Mouse (Mus musculus): ENCODE data around the gene Prss53.
"Not testable (repeated sequence)": the region's sequence is repeated elsewhere in the genome, so short reads cannot be mapped to it uniquely, and the experiment has no call there.

Prss53 gene

DNA sequence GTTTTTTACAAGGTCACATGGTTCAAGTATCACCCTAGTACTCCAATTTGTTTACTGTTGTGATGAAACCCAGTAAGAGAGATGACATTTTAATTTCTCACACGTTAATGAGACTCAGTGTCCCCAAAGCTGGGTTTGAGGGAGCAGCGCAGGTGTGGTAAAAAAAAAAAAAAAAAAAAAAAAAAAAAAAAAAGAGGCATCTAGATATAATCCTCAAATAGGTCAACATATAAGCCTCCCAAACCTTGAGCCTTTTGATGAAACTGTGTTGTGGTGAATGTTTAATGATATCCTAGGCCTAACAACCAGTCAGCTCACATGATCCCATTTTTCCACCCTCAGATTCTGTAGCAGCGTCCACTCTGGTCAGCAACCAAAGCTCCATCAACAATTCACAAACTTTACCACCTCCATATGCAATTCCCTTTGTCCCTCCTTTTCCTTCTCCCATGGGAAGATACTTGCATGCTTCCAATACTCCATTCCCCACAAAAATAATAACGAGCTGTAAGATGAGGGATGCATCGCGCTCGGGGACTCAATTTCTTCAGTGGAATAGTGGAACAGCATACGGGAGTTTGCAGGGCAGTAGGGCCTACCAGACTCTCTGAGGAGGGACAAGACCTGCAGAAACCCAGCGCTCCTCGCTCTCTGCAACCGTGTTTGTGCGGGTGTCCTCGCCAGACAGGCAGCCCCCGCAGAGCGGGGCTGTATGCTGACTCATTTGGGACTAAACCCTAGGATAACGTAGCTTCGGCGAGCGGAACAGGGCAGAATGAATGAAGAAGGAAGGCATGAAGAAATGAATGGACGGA, 15.8 kb downstream of the Prss53 start:
- DNase-seq: no peak

DNA sequence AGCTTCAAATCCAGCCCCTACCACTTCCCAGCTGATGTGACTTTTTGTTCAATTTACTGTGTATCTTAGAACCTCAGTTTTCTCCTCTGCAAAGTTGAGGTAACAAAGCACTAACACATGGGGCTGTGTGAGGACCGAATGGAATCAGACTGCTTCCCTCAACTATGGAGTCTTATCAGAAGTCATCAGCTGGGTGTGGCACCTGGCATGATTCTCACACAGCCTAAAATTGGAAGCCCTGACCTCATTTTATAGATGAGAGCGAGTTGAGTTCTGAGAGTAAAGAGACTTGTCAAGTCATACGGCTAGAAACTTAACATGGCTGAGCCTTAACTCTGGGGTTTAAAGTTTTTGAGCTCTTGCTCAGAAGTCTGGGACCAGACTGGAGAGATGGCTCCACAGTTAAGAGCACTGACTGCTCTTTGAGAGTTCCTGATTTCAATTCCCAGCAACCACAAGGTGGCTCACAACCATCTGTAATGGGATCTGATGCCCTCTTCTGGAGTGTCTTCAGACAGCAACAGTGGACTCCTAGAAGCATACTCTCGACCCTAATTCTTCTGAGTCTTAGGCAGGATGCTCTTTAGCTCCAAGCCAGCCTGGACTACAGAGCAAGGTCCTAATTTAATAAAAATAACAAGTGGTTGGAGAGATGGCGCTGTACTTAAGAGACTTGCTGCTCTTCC, 20.5 kb downstream of the Prss53 start:
- DNase-seq: no peak

DNA sequence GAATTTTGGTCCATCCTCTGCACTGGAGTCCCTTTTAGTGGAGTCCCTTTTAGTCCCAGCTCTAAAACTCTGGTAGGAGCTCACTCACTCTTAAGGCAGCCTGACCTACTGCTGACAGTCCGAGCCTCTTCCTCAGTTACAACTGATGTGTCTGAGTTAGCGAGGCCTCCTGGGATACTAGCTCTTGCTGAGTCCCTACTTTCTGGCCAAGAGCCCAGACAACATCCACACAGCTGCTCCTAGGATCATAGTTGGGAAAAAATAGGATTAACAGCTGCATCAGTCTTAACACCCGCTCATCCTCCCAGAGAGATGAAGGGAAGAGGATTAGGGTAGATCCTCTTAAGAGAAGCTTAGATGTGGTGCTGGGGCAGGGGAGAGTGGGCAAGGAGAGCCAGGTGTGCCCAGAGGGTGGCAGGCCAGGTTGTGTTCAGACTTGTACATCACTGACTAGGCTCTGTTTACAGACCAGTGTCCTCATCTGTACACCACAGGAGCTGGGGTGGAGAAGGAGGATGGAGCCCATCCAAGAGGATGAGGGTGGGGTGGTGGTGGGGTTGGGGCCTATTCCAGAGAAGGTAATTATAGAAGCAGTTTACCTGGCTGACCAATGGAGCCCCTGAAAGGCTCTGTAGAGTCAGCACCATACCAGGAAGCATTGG, 21.5 kb downstream of the Prss53 start:
- DNase-seq: peak; percentile 51

DNA sequence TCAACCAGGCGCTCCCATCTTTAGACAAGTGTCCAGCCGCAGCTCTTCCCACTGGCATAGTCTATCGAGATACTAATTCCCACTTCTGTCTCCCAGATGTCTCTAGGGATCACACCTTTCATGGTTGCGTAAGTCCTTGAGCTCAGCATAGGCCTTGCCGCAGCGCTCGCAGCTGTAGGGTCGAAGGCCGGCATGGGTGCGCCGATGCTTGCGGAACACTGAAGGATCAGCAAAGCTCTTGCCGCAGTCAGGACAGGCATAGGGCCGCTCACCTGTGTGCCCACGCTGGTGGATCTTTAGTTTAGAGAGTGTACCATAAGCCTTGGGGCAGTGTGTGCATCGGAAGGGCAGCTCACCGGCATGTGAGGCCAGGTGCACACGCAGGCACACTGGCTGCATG, 23.1 kb downstream of the Prss53 start:
- no peak for DNase-seq

DNA sequence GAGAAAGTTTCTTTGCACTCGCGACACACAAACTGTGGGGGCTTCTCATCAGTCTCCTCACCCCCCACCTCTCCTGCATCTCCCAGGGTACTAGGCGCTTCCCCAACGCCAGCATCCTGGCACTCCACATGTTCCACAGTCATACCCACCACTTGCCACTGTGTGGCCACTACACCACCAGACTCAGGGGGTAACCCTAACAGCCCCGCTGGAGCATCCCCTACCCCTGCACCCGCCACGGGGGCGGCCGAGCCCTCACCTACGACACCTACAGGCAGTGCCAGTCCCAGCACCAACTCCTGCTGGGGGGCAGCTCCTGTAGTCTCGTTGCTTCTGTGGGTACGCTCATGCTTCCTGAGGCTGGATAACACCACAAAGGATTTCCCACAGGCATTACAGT, 24.3 kb downstream of the Prss53 start:
- DNase-seq: no peak

DNA sequence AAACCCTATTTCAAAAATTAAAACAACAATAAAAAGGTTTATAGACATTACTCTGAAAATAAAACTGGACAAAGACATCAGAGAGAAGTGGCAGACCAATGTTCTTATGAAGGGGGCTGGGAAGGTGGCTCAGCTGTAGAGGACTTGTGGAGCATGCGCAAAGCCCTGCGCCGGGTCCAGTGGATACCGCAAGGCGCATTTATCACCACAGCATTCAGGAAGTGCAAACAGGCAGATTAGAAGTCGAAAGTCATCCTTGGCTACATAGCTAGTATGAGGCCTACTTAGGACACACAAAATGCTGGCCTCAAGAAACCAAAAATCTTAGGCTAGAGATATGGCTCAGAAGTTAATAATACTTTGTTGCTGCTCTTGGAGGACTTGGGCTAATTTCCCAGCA, 32.5 kb downstream of the Prss53 start:
- no peak for DNase-seq

DNA sequence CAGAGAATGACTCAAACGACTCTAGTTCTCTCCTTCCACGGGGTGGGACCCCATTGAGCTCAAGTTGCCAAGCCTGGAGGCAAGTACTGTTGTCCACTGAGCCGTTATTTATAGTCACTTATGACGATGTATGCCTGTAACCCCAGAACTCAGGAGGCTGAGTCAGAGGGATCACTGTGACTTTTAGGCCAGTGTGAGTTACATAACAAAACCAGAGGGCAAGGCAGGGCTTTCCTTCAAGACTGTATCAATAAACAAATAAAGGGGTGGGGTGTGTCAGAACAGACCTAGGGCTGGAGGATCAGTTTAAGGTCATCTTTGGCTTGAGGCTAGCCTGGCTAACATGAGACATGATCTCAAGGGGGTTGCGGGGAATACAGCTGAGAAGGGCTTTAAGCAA, 39.9 kb downstream of the Prss53 start:
- no peak for DNase-seq

DNA sequence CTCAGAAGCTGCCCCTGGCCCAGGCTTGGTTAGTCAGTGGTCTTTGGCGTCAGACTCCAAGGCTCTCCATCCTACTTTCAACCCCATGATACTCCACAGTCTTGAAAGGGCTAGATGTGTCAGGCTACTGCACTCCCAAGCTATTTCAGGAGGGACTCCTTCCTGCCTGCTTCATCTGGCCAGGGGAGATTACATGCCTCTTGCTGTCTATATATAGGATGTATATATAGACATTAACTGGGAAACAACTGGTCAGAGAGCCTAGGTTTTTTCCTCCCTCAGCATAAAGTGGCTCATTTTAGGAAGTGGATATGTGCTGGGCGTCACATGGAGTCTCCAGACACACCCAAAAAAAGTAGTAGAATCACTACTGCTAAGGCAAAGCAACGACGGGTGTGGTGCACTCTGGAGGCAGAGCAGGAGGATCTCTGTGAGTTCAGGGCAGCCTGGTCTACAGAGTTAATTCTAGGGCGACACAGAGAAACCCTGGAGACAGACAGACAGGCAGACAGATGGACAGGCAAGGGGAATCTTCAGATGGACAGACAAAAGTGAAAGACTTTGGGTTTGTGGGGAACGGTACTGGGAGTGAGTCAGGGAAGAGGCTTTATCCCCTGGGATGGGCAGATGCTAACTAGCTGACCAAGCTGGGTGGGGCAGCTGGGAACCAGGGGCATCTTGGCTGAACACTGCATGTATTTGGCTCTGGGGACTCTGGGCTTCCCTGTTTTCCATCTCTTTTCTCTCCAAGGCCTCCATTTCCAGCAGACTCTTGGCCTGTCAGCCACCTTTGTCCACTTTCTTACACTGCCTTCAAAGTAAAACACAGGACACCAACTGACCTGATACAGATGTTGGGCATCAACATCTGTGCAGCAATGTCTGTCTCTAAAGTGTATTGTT, 40.5 kb downstream of the Prss53 start:
- no peak for DNase-seq

DNA sequence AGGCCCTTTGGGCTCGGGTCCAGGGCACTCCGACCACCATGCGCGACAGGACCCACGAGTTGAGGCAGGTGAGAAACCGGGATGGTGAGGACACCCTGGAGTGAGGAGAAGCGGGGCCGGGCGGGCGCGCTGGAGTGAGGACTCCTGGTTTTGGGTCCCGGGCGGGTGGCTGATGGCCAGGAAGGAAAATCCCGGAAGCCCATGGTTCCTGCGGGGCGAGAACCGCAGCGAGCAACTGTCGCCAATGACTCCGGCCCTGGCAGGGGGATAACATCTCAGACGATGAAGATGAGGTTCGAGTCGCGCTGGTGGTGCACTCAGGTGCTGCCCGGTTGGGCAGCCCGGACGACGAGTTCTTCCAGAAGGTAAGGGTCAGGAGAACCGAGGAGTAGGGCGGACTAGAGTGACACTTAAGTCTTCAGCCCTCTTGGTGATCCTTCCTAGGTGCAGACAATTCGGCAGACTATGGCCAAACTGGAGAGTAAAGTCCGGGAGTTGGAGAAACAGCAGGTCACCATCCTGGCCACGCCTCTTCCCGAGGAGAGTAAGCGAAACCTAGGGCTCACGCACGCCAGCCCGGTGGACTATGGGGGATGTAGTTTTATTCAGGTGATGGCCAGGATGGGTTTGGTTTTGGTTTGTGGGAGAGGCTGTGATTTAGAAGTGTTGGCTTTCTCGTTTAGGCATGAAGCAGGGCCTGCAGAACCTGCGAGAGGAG, 48.6 kb downstream of the Prss53 start:
- DNase-seq: peak; percentile 91

DNA sequence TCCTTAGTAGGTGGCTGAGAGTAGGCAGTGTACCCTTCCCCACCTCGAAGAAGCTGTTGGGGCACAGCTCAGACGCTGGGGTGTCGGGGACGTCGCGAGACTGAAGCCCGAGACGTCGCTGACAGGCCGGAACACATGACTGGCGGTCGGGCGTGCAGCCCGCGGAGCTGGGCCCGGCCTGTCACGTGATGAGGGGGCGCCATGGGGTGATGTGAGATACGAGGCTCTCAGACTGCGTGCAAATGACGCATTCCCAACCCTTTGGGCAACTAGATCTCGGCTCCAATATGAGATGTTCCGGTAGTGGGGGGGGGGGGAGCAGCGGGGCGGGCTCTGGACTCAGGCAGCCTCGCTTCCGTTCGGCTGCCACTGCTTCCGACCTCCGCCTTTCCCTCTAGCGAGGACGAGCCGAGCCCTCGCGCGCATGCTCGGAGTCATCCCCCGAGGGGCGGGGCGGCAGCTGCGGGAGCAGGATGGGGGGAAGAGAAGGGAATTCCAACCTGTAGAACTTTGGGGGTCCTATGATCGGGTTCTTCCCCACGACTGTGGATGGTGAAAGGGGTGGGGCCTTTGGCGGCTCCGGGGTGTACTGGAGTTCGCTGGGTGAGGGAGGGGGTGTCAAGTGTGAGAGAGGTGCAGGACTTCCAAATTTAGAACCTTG, 49.3 kb downstream of the Prss53 start:
- peak; percentile 97 for DNase-seq

DNA sequence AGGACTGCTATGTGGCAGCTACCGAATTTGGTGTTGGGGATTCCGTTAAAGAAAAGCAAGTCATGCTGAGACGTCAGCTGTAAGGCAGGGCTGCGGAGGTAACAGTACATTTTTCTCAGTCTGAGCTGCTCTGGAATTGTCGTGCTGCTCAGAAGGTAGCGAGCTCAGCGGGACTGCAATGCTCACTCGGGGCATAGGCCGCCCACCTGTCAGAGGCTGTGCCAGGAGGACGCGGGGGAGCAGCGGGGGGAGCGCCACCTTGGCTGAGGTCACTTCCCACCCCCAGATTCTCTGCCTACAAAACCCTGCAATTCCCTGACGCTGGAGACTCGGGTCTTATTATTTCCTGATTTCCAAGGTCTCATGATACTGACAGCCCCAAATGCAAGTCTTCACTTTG, 49.9 kb downstream of the Prss53 start:
- peak; percentile 66 for DNase-seq

DNA sequence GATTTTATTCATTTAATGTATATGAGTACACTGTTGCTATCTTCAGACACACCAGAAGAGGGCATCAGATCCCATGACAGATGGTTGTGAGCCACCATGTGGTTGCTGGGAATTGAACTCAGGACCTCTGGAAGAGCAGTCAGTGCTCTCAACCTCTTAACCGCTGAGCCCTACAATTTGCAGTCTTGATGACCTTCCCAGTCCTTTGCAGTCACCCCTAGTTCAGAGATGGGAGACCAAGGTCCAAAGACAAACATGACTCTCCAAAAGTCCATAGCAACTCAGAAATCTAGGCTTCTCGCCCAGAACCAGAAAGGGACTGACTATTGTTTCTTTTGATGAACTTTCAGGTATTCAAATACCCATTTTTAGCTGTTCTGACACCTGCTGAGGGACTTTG, 50.7 kb downstream of the Prss53 start:
- not testable (repeated sequence) for DNase-seq

DNA sequence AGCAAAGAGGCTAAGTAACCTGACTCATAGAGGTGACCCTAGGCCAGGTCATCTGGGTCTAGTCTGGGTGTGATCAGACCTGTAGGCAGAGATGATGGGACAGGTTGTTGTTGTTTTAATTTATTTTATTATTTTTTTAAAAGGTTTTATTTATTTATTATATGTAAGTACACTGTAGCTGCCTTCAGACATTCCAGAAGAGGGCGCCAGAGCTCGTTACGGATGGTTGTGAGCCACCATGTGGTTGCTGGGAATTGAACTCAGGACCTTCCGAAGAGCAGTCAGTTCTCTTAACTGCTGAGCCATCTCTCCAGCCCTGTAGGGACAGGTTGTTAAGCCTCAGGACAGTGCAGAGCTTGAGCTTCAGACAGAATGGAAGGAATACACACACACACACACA, 52.9 kb downstream of the Prss53 start:
- DNase-seq: not testable (repeated sequence)

DNA sequence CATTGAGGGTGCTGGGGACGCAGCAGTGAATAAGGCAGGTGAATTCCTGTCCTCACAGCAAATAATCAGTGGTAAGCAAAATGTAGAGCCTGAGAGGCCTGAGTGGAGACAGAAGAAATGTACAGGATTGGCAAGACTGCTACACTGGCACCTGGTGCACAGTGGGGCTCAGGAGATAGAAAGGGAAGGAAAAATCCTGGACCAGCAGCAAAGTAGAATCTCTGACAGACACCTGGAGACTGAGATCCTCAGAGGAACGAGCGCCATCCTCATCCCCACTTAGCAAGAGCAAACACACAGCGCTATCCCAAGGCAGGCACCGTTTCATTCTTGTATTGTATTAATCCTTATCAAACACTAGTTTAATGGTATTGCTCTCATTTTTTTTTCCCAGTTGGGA, 53.3 kb downstream of the Prss53 start:
- no peak for DNase-seq

Data from lung, postnatal 10 days (tissue).